Mouse (Mus musculus): ENCODE measurements around the gene Fam149a.

DNA sequence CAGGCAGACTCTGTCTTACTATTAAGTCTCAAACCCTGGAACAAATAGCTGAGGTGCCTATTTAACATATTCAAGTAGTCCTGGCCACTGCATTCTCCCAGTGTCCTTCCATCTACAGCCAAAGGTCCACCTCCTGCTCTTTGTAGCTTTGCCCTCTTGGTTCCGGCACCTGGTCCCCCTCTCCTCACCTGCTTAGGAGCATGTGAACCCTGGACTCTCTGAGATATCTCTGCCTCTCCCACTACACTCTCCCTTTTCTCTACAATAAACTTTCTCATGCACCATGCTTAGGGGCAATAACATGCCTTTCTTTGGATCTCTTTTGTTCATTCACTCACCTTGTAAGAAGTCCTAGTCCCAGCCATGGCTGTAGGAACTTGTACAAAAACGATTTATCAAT, 60.7 kb downstream of the Fam149a start:
- TF ChIP-seq CTCF (IDR thresholded peaks at IDR 0.05; ENCODE audit: low read depth) (no peak), EP300 (IDR thresholded peaks at IDR 0.05; ENCODE audit: low read depth) (no peak)
